Mouse (Mus musculus): ENCODE data around the gene Ticam1. TPM values are rescaled to one million over a fixed set of nuclear protein-coding genes. Genes with fewer than 3 reads are reported as not detected.
"Not testable (repeated sequence)": the region's sequence is repeated elsewhere in the genome, so short reads cannot be mapped to it uniquely, and the experiment has no call there.

Gene Ticam1
- polyA plus RNA-seq, 1 experiment from 2014 or later: 1.5 TPM

GRCm38 (mm10) chr17:56272644-56273043 lies 3.9 kb downstream of the Ticam1 start:
- Histone ChIP-seq H3K9ac (no peak overlapping the region), H3K27ac (replicated peaks) (no peak overlapping the region), H3K27me3 (no peaks in the 10 kb centered on the region), H3K4me3 (no peak overlapping the region), H3K36me3 (no peaks in the 10 kb centered on the region), H3K4me1 (replicated peaks) (peaks cover 28% of the 10 kb centered on the region), H3K9me3 (no peaks in the 10 kb centered on the region), H3K4me2 (no peak overlapping the region)
- WGBS: 83% methylated on average over 3 of the region's 3 CpGs
- no peak for ATAC-seq (ENCODE audit: low read depth)

GRCm38 (mm10) chr17:56271609-56272253 lies 4.9 kb downstream of the Ticam1 start:
- H3K36me3 ChIP-seq: no peaks in the 10 kb centered on the region
- H3K9me3 ChIP-seq: no peaks in the 10 kb centered on the region
- H3K27ac ChIP-seq (replicated peaks): no peak overlapping the region
- H3K27me3 ChIP-seq: no peaks in the 10 kb centered on the region
- H3K4me1 ChIP-seq (replicated peaks): peaks cover 18% of the 10 kb centered on the region
- 86% methylated on average over 12 of the region's 12 CpGs for WGBS
- no peak for ATAC-seq (ENCODE audit: low read depth)
- H3K9ac ChIP-seq: no peak overlapping the region
- no peak overlapping the region for H3K4me3 ChIP-seq
- no peak overlapping the region for H3K4me2 ChIP-seq

DNA sequence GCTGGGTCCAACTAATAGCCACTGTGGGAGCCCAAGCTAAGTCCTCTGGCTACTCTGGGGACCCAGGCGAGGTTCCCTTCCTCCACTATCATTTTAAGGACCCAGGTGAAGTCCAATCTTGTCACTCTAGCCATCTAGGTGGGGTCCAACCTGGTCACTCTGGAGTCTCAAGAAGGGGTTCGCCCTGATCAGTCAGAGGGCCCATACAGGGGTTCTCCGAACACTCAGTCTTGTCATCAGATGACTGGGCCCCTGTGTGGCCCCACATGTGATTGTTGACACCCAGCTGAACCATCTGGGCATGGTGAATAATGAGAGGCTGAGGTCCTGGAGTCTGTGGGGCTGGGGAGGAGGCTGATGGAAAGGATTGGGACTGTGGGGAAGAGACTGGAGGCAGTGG lies 6.8 kb downstream of the Ticam1 start:
- peak; percentile 12 for ATAC-seq (ENCODE audit: low read depth)
- Histone ChIP-seq H3K9me3 (no peaks in the 10 kb centered on the region), H3K27me3 (no peaks in the 10 kb centered on the region), H3K4me2 (peak overlapping the region; percentile 73), H3K9ac (peak overlapping the region; percentile 65), H3K27ac (replicated peaks) (peak overlapping the region; percentile 81), H3K36me3 (peaks cover 14% of the 10 kb centered on the region; the same call in 1 of the 2 replicates), H3K4me3 (peak overlapping the region; percentile 40), H3K4me1 (replicated peaks) (peaks cover 7% of the 10 kb centered on the region)
- 74% methylated on average over 3 of the region's 3 CpGs for WGBS

- Histone ChIP-seq H3K4me3 (peak overlapping the region; percentile 40), H3K27ac (replicated peaks) (peak overlapping the region; percentile 81), H3K27me3 (no peaks in the 10 kb centered on the region), H3K4me2 (peak overlapping the region; percentile 73), H3K4me1 (replicated peaks) (peaks cover 7% of the 10 kb centered on the region), H3K9me3 (no peaks in the 10 kb centered on the region), H3K9ac (peak overlapping the region; percentile 66), H3K36me3 (peaks cover 16% of the 10 kb centered on the region; the same call in 1 of the 2 replicates)
- 17% methylated on average over 12 of the region's 12 CpGs for WGBS
- peak; percentile 84 for ATAC-seq (ENCODE audit: low read depth)
Measured at GRCm38 (mm10) chr17:56269153-56269630, 7.4 kb downstream of the Ticam1 start.

GRCm38 (mm10) chr17:56266271-56266670 lies 10.3 kb downstream of the Ticam1 start:
- Histone ChIP-seq H3K9me3 (no peaks in the 10 kb centered on the region), H3K4me2 (no peak overlapping the region), H3K4me3 (no peak overlapping the region), H3K4me1 (replicated peaks) (peaks cover 27% of the 10 kb centered on the region), H3K9ac (no peak overlapping the region), H3K36me3 (peaks cover 37% of the 10 kb centered on the region), H3K27me3 (no peaks in the 10 kb centered on the region), H3K27ac (replicated peaks) (no peak overlapping the region)
- 66% methylated on average over 3 of the region's 3 CpGs for WGBS
- no peak for ATAC-seq (ENCODE audit: low read depth)

DNA sequence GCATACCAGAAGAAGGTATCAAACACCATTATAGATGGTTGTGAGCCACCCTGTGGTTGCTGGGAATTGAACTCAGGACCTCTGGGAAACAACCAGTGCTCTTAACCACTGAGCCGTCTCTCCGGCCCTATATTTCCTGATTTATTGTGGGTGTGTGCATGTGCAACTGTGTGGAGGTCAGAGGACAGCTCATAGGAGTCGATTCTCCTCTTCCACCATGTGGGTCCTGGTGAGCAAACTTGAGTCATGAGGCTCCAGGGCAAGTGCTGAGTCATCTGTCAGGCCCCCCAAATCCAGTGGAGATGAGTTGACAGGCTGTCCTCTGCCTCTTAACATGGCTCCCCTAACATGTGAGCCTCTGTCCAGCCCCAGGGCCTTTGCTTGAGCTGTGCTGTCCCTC lies 10.7 kb downstream of the Ticam1 start:
- no peaks in the 10 kb centered on the region for H3K27me3 ChIP-seq
- H3K36me3 ChIP-seq: peaks cover 41% of the 10 kb centered on the region
- H3K9me3 ChIP-seq: no peaks in the 10 kb centered on the region
- H3K9ac ChIP-seq: no peak overlapping the region
- H3K4me2 ChIP-seq: no peak overlapping the region
- ATAC-seq (ENCODE audit: low read depth): no peak
- H3K4me3 ChIP-seq: no peak overlapping the region
- peaks cover 31% of the 10 kb centered on the region for H3K4me1 ChIP-seq (replicated peaks)
- 88% methylated on average over 3 of the region's 3 CpGs for WGBS
- no peak overlapping the region for H3K27ac ChIP-seq (replicated peaks)

DNA sequence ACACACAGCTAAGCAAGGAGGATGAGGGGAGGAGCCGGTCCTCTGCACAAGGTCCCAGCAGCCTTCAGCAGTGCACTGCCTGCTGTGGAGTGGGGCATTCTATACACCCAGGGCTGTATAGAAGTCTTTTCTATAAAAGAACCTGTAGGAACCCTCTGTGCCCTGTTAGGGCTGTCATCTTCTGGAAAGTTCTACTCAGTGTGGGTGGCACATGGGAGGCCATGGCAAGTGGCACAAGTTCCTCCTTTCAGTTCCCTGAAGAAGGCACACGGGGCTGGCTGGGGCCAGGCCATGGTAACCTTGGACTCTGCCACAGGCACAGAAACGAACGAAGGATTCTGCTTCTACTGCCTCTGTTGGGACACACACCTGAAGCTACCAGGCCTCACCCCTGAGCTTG lies 11.6 kb downstream of the Ticam1 start:
- H3K27me3 ChIP-seq: no peaks in the 10 kb centered on the region
- no peak overlapping the region for H3K27ac ChIP-seq (replicated peaks)
- peaks cover 39% of the 10 kb centered on the region for H3K4me1 ChIP-seq (replicated peaks)
- H3K36me3 ChIP-seq: peaks cover 49% of the 10 kb centered on the region
- H3K4me2 ChIP-seq: no peak overlapping the region
- 96% methylated on average over 4 of the region's 4 CpGs for WGBS
- H3K4me3 ChIP-seq: no peak overlapping the region
- ATAC-seq (ENCODE audit: low read depth): no peak
- no peak overlapping the region for H3K9ac ChIP-seq
- H3K9me3 ChIP-seq: no peaks in the 10 kb centered on the region

DNA sequence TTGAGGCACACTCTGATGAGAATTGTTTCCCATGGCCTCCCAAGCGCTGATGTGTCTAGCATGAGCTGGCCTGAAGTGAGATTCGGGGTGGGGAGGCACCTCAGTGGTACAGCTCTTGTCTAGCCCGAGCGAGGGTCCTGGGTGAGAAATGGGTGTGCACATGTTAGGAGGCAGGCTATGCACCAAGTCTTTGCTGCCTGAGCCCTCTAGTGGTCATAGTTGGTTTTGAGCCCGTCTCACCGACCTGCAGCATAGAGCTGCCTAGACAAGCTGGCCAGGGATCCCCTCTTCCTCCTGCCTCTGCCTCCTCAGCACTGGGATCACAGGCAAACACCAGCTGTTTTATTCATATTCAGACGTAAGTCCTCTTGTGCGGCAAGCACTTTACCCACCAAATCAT lies 12.6 kb downstream of the Ticam1 start:
- Histone ChIP-seq H3K27me3 (no peaks in the 10 kb centered on the region), H3K4me3 (no peak overlapping the region; the same call in 1 of the 2 replicates), H3K9me3 (no peaks in the 10 kb centered on the region), H3K9ac (no peak overlapping the region), H3K4me2 (no peak overlapping the region), H3K27ac (replicated peaks) (no peak overlapping the region), H3K4me1 (replicated peaks) (peaks cover 42% of the 10 kb centered on the region), H3K36me3 (peaks cover 59% of the 10 kb centered on the region)
- 21% methylated on average over 8 of the region's 8 CpGs for WGBS
- 0 out of 2 replicates have a peak, but pooled peaks have one; percentile 17 for ATAC-seq (ENCODE audit: low read depth)

DNA sequence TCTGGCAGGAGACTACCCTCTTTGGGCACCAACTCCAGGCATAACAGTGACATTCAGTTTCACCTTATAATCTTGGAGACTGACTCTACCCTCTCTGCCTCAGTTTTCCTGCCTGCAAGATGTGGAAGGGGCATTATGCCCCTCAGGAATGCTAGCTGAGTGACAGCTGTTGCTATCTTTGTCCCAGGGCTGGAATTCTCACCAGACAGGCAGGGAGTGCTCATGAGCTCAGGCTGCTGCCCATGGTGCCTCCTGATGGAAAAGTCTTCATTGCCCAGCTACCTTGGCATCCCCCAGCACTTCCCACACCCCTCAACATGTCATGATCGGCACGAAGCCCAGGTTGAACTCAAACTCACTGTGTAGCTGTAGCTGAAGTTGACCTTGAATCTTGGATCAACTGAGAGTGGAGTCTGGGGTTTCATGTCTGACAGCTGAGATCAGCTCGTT lies 13.9 kb downstream of the Ticam1 start:
- 87% methylated on average over 3 of the region's 3 CpGs for WGBS
- H3K4me2 ChIP-seq: no peak overlapping the region
- H3K9ac ChIP-seq: 0 out of 2 replicates have a peak overlapping the region, but pooled peaks have one; percentile 17
- H3K4me3 ChIP-seq: no peak overlapping the region
- peaks cover 56% of the 10 kb centered on the region for H3K4me1 ChIP-seq (replicated peaks)
- no peaks in the 10 kb centered on the region for H3K27me3 ChIP-seq
- peaks cover 73% of the 10 kb centered on the region for H3K36me3 ChIP-seq
- no peaks in the 10 kb centered on the region for H3K9me3 ChIP-seq
- ATAC-seq (ENCODE audit: low read depth): no peak
- H3K27ac ChIP-seq (replicated peaks): no peak overlapping the region

DNA sequence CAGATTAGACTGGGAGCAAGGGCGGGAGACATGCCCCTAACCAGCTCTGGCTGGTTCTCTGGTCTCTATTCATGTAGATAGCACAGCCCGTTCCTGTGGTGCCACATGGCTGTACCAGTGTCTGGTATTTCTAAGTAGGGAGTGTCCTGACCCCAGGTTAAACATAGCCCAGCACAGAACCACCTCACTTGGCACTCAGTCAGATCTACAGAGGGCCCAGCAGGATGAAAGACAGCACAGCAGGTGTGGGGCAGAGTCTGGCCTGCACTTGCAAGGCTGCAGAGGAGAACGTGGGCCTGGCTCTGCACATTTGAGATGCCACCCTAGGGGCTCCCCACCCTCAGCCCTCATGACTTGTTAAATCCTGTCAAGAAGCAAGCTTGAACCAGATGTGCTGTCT lies 15.4 kb downstream of the Ticam1 start:
- peaks cover 71% of the 10 kb centered on the region for H3K36me3 ChIP-seq

DNA sequence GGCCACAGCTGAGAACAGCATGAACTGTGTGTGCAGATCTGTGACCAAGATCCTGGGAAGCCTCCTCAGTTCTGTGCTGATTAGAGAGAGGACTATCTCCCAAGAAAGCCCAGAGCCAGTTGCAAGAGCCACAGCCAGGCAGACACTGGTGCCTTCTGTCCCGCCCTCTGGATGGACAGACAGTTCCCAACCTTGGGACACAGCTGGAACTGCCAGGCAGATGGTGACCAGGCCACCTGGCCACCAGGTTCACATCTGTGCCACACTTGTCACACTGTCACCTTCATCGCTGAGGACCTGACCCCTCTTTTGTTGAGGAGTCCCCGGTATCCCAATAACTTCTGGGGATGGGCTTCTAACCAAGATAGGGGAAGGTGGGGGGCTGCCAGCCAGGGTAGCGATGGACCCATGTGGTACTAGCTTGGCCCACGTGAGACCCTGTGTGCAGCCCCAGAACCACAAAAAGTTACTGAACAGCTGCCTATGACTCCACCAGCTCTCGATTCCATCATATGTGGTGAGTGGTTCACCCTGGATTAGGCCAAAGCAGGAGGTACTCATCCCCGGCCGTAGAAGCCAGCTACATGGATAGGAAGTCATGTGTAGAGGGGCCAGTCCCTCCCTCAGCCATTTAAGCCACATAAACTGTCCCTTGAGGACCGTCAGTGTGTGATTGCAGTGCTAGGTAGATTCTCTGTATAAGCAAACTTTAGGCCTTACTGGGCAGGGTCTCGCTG lies 17.1 kb downstream of the Ticam1 start:
- Histone ChIP-seq H3K9ac (peak overlapping the region; percentile 52; the same call in 1 of the 2 replicates), H3K9me3 (no peaks in the 10 kb centered on the region), H3K27me3 (no peaks in the 10 kb centered on the region), H3K4me3 (0 out of 2 replicates have a peak overlapping the region, but pooled peaks have one; percentile 67), H3K4me2 (peak overlapping the region; percentile 99), H3K36me3 (peaks cover 59% of the 10 kb centered on the region), H3K27ac (replicated peaks) (no peak overlapping the region), H3K4me1 (replicated peaks) (peaks cover 72% of the 10 kb centered on the region)
- ATAC-seq (ENCODE audit: low read depth): no peak
- 90% methylated on average over 10 of the region's 10 CpGs for WGBS

More for the DNA sequence above, 15.4 kb downstream of the Ticam1 start:
- peaks cover 61% of the 10 kb centered on the region for H3K4me1 ChIP-seq (replicated peaks)
- no peak overlapping the region for H3K4me3 ChIP-seq
- 0 out of 2 replicates have a peak overlapping the region, but pooled peaks have one; percentile 12 for H3K9ac ChIP-seq
- no peaks in the 10 kb centered on the region for H3K9me3 ChIP-seq
- WGBS: 78% methylated on average over 3 of the region's 3 CpGs
- H3K27me3 ChIP-seq: no peaks in the 10 kb centered on the region
- H3K27ac ChIP-seq (replicated peaks): no peak overlapping the region
- peak overlapping the region; percentile 4; the same call in 1 of the 2 replicates for H3K4me2 ChIP-seq
- ATAC-seq (ENCODE audit: low read depth): no peak

- not testable (repeated sequence) for ATAC-seq (ENCODE audit: low read depth); H3K27ac ChIP-seq (replicated peaks); H3K27me3 ChIP-seq; H3K9me3 ChIP-seq
- 0 out of 2 replicates have a peak overlapping the region, but pooled peaks have one; percentile 67 for H3K4me3 ChIP-seq
- peaks cover 72% of the 10 kb centered on the region for H3K4me1 ChIP-seq (replicated peaks)
- H3K4me2 ChIP-seq: peak overlapping the region; percentile 99
- peak overlapping the region; percentile 47; the same call in 1 of the 2 replicates for H3K9ac ChIP-seq
- 78% methylated on average over 2 of the region's 2 CpGs for WGBS
- peaks cover 59% of the 10 kb centered on the region for H3K36me3 ChIP-seq
Measured at GRCm38 (mm10) chr17:56258812-56259211, 17.8 kb downstream of the Ticam1 start.
